Mouse (Mus musculus) spleen, postnatal 10 days (tissue): ENCODE data around the gene Tns1.

ENCODE experiments used
- DNase-seq, 2 experiments: peaks; one replicate each; pipeline ENCODE4 v3.0.0; 2021 to 2022; ENCODE audit warnings: low spot score in 2 of 2

Gene Tns1

DNA sequence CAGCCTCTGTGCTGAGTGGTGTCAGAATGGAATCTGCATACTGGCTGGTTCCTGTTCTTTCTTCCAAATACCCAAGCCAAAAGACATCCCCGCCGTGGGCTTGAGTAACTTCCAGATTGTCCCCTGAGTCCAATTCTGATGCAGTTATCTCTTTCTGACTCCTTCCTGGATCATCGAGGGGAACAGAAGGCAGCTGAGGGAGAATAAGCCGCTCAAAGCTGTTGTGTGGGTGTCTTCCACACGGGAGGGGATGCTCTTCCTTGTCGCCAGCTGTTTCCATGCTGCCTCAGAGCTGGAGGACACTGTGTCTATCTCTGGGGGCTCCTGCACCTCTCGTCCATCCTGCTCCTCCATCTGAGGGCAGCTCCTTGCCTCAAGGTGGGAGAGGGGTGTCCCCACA, 133.0 kb downstream of the Tns1 start:
- no peak for DNase-seq

DNA sequence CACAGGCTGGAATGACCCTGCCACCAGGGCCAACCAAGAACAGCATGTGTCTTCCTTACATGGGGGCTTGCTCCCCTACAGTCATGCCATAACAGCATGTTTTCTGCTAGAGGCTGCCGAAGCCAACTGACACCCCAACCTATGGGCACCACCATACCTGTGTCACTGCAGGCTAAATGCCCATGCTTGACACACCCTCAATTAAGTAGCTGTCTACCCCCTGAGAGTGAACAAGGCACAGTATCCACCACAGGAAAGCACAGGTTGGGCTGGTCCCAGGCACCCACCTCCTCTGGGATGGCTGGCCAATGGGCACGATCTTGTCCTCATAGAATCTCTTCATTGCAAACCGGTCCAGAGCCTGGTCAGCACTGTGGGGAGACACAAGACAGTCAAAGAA, 134.2 kb downstream of the Tns1 start:
- DNase-seq, result no peak

DNA sequence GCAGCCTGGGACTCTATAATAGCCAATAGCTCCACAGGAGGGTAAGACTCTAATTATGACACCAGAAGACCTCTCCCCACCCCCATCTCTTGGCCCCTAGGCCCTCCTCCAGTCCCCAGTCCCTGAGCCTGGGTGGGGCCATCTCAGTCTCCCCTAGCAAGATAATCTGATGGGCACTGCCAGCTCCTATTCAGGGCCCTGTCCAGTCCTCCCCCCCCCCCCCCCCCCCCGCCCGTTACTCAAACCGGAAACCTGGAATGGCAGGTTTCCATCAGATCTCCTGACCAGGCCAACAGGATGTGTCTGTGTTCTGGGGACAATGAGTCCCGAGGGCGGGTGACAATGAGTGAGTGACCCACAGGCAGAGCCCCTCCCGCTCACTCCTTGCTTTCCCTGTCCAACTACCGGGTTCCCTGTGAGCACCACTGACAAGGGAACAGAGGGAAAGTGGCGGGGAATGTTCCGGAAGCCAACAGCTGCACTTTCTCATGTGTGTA, 136.5 kb downstream of the Tns1 start:
- no peak for DNase-seq

DNA sequence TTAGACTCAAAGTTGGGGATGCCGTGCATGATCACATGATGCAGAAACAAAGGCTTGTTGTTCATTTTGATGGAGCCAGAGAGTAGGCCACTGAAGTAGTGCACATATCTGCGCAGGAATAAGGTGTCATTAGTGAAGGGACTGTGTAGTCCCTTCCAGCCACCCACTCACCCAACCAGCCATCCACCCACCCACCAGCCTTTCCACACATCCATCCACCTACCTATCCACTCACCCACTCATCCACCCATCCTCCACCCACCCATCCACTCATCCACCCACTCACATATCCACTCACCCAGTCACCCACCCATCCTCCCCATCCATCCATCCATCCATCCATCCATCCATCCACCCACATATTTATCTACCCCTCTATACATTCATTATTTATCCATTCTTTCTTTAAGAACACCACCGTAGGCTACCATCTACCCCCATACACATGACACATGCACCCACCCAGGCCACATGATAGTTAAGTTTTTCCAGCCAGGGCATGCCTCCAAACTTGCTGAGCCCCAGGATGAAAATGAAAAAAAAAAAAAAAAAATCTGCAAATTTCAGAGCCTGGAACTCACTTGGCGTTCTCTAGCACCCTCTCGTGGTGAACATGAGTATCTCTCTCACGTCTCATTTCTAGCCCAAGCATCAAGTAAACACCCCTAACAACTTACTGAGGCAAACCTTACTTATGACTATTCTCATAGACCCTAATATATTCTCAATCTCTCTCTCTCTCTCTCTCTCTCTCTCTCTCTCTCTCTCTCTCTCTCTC, 137.8 kb downstream of the Tns1 start:
- peak in 1 of 2 experiments; percentile 59 for DNase-seq

DNA sequence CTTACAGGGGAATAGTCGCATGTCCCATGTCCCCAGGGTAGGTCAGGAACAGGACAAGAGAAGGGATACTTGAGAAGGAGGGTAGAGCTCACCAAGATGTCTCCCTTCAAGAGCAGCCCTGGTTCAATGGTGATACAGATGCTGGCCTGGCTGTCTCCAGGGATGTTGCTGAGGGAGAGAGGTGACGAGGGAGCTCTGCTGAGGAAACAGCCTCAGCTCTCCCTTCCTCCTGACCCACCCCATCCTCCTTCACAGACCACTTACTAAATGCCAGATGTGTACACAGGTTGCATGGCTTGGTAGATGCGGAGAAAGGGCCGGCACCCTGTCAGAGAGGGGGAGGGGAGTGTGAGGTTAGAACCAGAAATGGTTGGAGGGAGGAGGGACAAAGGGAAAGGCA, 138.6 kb downstream of the Tns1 start:
- no peak for DNase-seq

DNA sequence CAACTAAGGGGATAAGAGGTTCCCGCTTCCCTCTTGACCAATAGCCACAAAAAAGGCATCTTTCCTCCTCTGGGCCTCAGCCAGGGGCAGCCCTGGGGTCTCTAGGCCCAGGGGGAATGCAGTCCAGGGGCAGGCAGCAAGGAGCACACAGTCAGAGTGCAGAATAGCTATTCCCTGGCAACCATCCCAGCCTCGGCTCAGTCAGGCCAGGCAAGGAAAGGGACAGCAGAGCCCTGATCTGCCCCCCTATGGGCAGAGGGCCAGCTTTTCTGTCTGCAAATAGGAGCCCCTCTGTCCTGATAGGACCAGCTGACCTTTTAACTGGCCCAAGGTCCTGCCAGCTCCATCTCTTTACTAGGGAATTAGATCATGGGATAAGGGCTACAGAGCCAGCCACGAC, 145.0 kb downstream of the Tns1 start:
- no peak for DNase-seq

DNA sequence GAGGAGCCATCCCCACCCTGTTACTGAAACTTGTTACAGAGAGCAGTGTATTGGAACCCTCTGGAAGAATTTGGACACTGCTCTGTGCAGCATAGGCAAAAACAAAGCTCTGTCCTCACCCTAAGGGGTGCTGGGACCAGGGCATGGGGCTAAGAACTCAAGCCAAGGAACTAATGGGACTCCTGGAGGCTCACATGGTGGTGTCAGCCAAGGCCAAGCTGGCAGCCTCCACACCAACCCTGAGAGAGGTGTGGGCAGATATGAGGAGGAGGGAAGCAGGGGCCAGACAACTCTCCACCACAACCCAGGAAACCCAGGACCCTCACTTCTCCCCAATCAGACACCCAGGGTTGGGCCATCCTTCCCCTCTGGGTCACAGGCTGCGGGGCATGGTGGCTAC, 145.7 kb downstream of the Tns1 start:
- DNase-seq, result no peak

DNA sequence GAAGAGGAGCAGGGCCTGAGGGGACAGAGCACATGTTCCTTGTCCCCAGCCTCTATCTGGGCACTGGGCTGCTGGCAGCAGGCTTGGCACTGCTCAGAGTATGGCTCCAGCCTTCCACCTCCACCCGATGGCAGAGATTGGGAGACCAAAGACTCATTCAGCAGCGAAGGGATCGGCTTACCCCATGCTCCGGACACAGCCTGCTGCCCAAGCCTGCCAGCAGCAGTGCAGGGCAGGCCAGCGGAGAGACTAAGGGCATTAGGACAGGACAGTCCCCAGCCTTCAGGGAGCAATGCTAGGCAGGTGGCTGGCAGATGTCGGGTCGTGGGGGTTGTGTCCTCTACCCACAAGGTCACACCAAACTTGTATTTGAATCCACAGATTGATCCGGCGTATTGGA, 150.3 kb downstream of the Tns1 start:
- DNase-seq, result no peak

DNA sequence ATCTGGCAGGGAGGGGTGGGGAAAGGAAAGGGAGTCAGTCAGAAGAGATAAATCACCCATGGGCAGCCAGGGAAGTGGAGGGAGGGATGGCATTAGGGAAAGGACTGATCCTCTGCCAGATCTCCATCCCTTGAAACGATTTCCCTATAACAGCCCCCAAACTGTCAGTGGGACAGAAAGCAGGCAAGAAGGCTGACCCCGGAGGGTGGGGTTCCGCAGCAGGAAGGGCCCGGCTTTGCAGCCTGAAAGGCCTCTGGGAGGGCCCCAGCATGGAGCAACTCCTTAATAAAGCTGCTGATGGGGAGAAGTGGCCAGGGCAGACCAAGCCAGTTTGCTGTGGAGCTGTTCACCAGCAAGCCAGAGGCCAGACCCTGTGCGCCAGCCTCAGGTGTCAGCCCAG, 151.5 kb downstream of the Tns1 start:
- no peak for DNase-seq

DNA sequence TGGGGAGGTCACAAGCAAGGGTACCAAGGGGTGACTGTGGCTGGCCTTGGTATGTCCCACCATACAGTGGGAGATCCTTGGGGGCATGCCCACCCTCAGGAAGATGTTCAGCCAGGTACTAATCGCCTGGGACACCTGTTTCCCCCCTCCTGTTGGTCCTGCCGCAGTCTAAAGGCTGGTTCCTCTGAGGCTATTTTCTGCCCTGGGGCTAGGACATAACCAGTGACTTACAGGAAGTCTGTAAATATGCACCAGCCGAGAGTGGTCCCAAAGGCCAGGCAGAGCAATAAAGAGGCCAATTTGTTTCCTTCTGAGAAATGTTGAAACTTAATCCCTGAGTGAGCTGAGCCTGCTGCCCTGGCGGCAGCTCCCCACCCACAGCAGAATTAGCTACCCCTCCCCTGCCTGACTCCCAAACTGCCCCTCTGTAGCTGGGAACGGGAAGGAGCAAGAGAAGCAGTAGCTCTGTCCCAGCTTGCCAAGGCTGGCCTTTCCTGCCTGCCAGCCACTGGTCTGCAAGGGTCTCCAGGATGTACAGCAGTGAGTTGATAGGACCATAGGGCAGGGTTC, 154.0 kb downstream of the Tns1 start:
- no peak for DNase-seq

DNA sequence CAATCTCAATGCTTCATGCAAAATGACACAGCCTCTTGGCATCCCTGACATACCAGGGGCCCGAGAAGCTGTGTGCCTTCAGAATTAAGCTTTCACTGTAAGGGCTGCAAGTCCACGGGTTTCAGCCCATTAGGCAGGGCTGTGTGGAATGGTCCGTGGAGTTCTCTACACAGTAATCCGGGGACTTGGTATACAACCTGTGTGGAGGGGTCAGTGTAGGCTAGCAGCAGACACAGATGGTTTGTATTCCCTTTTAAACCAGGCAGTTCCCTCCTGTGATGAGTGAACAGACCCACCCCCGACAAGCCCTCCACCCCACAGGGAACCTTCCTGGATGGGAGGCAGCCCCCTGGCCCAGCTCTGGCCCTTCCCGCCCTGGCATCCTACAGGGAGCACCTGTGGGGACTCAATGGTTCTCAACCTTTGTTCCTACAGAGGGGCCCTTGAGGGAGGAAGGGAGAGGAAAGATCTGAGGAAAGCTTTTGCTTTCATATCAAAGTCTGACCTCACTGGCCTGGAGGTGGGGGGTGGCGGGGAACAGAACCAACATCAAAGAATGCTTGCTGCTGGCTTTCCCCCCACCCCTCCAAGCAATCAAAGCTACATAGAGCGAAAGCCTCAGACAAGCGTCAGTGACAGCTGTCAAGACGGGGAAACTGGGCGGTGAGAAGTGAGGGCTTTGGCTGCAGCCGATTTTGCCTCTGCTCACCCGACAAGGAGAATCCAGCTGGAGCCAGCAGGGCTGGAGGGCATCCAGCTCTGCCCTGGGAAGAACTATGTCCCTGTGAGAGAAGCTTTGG, 155.3 kb downstream of the Tns1 start:
- no peak for DNase-seq

DNA sequence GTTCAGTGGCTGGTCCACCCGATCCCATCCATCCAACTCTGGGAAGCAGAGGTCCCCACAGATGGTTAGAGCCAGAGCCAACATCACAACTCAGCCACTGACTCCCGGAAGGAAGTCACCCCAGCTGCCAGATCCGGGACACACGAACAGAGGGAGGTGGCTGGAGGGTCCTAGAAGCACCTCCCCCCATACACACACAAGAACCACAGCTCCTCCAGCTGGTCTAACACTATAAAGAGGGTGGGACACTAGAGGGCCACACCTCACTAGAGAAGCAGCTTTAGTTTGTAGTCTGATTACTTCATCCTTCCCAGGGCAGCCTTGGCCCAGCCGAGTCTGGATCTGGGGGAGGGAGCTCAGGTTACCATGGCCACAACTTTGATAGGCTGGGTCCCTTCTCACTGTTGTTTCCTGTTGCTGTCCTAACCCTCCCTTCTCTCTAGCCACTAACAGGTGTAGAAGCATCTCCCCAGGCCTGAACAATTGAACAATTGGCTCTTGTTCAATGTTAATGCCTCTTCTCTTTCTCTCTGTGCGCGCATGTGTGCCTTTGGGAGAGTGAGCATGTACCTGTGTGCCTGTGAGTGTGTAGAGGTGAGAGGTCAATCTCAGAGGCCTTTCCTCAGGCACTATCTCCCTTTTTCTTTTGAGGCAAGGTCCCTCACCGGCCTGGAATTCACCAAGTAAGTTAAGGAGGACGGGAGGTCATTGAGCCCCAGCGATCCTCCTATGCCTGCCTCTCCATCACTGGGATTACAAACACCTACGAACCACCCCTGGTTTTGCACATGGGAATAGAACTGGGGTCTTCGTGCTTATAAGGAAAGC, 157.6 kb downstream of the Tns1 start:
- no peak for DNase-seq

DNA sequence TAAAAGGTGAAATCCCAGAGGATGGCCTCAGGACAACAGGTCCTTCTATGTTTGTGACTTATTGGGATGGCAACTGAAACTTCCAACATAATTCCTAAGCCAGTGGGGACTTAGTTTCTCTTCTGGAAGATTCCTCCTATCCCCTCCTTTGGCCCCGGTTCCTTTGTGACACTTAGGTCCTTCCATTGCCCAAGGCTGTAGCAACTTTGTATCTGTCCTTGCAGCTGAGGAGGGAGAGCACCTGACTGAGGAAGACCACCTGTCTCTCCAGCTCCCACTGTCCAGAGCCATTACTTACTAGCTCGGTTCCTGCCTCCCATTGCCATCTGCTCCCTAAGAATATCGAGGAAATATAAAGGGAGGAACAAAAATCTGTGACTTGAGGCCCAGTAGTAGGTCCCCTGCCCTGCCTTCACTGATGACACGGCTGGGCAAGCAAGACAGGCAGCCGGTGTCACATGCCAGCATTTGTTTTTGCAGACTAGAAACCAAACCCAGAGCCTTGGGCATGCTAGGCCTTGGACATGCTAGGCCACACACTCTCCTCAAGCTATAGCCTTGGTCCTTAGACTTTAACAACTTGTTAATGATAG, 160.0 kb downstream of the Tns1 start:
- DNase-seq, result no peak

DNA sequence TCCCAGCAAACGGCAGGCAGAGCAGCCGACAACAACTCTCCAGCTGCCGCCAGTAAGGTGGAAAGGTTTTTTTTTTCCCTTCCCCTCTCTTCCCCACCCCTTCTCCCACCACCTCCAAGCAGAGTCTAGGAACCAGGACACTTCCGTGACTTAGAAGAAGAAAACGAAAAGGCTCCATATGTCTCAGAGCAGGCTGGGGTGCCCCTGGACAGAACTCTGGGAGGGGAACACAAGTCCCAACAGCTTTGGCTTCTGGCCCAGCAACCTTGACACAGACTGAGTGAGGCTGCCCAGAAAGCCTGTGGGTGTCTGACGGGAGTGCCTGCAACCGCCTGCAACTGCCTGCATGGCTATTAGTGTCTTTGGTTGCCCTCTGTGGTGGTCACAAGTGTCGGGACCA, 160.6 kb downstream of the Tns1 start:
- DNase-seq, result no peak

DNA sequence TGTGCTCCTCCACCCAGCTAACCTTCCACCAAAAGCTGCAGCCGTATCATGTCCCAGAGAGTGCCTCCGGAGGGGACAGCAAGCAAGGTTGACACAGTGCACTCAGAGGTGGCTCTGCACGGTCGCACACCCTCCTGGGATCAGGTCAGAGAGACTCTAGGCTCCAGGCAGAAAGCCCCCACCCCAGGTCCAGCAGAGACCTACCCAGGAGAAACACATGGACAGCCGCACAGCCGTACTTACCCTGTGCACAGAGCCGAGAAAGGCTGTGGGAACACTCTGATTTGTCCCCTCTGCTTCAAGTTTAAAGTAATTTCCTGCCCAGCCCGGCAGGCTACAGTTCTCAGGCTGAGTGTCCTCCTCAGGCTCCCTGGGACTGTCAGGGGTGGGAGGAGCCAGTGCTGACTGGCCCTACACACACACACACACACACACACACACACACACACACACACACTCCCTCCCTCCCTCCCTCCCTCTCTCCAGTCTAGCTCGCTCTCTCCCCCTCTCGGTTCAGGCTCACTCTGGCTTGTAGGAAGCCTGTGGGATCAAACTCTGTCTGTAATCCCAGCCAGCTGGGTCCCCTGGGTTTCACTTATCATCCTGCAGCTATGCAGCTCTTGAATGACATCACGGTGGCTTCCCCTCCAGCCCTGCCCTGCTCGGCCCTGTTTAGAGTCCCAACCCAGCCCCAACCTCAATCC, 161.4 kb downstream of the Tns1 start:
- no peak for DNase-seq

DNA sequence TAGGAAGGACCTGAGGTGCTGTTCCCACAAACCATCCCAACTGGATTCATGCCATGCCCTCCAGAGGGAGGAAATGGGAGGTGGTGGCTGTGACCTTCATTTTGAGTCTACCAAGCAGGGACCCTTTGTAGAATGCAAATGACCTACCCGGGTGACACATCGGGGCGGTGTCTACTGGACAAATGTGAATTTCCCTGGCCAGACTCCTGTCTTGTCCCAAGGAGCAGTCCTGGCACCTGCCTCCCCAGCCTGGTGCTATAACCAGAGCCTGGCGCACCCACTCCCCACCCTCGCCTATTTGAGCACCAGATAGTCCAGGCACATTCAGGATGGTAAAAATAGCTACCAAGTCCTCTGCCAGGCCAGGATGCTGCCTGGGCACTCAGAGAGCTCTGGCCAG, 162.2 kb downstream of the Tns1 start:
- no peak for DNase-seq

DNA sequence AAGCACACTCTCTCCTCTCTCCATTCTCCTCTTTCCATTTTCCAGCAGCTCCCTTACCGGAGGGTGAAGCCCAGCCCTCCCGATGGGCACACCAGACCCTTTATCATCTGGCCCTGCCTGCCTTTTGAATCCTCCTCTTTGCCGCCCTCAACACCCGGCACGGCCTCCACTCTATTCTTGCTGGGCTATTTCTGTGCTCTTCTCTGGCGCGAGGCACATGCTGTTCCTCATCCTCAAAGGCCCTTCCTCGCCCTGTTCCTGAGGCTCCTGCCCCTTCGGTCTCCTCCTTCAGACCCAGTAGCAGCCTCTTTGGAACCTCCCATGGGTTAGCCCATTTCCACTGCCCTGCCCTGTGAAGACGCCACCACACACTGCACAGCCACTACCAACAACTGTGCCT, 164.5 kb downstream of the Tns1 start:
- DNase-seq, result no peak

DNA sequence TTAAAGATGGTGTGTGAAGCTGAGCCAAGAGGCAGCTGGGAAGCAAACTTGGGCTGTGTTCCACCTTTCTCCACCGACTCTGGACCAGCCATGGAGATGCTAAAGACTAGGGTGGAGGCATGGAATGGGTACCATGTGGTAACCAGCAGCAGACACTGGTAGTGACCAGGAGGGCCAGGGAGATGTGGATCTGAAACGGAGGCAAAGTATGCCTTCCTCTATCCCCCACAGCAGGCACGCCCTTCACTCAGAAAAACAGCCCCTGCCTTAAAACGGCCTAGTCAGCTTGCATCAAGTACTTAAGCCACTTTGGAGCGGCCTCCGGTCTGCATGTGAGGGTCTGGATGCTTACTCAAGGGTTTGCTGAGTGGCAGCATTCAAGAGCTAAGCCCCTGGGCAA, 164.9 kb downstream of the Tns1 start:
- DNase-seq, result no peak

DNA sequence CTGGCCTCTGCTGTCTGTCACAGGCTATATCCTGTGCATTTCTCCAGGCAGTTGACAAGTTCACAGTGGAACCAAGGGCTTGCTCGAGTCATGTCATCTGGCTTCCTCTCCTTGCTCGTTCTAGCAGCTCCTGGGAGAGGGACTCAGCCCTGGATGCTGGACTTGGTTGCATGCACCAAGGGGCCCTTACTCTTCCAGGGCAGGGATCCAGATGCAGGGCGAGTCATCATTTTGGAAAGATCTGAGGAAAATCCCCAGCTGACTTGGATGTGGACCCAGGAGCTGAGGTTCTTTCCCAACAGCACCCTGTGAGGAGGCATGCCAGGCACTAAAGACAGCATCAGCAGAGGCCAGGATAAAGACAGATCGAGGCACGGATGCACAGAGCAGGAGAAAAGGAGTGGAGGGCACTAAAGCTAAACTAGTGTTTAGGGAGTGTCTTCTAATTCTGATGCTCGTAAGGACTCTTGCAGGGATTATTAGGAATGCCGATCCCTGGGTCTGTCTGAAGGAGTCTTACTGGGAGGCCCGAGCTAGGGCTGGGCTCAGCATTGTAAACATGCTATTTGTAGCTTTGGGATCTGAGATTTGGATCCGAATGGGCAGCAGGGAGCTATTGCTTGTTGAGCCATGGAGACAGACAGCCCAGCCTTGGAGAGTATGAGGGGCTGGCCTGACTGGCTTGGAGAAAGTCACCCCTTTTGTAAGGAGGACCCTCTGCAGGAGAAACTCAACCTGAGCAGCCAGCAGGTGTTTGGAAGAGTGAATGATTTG, 165.9 kb downstream of the Tns1 start:
- DNase-seq, result no peak

DNA sequence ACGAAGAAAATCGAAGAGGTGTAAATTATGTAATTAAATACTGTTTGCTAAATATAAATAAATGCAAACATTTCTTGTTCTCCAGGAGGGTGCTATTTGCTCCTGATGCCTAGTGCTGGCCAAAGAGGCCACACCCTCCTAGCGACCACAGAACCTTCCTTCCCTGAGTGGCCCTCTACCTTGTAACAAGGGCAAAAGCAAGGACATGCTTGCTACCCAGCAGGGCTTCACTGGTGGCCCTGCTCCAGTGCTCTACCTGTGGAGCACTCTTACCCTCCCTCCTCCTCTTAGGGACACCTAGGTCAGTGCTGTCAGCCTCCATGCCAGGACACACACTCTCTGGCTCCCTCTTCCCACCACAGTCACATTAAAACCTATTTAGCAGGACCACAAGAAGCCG, 166.8 kb downstream of the Tns1 start:
- no peak for DNase-seq
